Mouse (Mus musculus) common myeloid progenitor, adult 5-6 weeks (primary cell): ENCODE measurements around the gene Adcy5. TPM values are rescaled to one million over a fixed set of nuclear protein-coding genes. Genes with fewer than 3 reads are reported as not detected.

Source experiments
- ATAC-seq: replicated peaks from 2 replicates; pipeline ENCODE4 v1.8.0; 2016; ENCODE audit warnings: low read depth, mild to moderate bottlenecking, moderate TSS enrichment, inconsistent platforms; ENCODE audit not compliant: poor library complexity, severe bottlenecking
- total RNA-seq: library from RNA; stranded (forward); fragments of 200-1000, 187-1606 nt; gene quantifications from 2 replicates; pipeline ENCODE4 v1.2.3, GENCODE M21; 2017

Adcy5 gene
- total RNA-seq, 1 experiment from 2014 or later: not detected

DNA sequence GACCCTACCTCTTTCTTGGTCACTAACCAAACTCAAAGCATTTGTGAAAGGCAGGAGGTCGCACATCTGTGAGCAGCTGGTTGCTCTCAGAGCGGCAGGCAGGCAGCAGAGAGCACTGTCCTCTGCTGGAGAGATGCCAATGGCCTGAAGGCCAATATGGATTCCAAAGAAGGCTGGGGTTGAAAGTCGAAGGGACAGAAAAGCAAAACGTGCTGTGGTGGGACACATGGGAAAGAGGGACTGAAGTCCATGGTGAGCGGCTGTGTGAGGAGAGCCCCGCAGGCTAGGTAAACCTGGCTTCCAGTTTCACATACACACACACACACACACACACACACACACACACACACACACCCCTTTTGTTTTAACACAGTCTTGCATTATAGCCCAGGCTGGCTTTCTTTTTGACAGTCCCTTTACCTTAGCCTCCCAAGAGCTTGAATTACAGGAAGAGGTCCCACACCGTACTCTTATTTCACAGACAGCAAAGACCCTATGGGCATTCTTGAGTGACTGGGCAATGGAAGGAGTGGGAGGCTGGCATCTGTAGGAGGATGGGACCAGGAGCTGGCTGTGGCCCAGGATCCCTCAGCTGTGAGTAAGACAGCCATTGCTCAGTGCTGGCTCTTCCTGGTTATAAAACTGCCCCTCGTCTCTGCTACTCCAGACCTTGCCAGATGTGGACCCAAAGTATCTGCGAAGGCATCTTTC, 45.9 kb downstream of the Adcy5 start:
- ATAC-seq: no peak

GRCm38 (mm10) chr16:35201281-35201680, 46.6 kb downstream of the Adcy5 start:
- no peak for ATAC-seq

GRCm38 (mm10) chr16:35203511-35203910, 48.8 kb downstream of the Adcy5 start:
- no peak for ATAC-seq

- ATAC-seq: no peak
Observed at GRCm38 (mm10) chr16:35205681-35206080, 51.0 kb downstream of the Adcy5 start.

- no peak for ATAC-seq
Observed at GRCm38 (mm10) chr16:35206426-35206825, 51.7 kb downstream of the Adcy5 start.

DNA sequence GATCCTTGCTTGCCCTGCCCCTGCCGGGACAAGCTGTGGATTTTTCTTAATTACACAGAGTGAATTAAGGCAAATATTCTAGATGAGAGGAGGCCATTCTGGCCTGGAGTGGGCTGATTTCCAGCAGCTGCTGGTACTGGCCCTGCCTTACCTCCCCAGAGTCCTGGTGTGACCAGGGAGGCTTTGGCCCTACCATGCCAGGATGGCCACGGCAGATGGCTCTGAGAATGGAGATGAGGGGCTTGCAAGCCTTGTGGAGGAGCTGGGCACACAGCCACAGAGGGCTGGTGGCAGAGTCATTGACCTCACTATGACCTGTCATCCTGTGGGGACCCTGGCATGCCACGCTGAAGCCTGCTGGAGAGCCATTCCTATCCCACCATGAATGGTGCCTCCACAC, 54.1 kb downstream of the Adcy5 start:
- ATAC-seq: no peak

GRCm38 (mm10) chr16:35209753-35210152, 55.1 kb downstream of the Adcy5 start:
- no peak for ATAC-seq

DNA sequence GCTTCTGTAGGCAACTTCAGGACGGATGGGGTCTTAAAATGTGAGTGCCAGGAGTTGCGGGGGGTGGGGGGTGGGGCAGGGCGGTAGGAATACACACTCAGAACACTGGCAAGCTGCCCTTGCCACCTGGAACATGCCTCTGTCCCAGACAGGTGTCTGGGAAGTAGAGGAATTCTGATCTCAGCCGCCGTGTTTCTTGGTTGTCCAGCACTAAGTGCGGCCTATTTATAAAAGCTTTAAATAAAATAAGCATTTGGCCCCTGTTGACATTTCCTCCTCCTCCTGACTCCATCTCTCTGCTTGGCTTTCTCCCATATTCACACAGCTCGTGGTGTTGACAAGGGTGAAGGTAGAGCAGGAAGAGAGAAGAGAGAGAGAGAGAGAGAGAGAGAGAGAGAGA, 60.4 kb downstream of the Adcy5 start:
- no peak for ATAC-seq

DNA sequence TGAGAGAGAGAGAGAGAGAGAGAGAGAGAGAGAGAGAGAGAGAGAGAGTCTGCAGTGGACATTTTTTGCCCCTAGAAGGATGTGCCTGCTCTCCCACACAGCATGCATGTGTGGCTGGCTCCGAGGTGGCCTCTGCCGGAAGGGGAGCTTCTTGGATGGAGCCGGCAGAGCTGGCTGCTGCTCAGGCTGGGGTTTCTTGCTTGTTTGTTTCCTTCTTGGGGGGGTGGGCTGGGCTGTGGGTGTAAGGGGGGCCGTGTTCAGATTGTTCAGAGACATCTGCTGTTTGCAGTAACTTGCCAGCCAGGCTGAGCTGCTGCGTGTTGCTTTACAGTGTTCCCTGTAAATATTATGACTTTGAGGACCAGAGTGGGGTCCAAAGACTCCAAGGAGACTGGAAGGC, 60.8 kb downstream of the Adcy5 start:
- no peak for ATAC-seq

DNA sequence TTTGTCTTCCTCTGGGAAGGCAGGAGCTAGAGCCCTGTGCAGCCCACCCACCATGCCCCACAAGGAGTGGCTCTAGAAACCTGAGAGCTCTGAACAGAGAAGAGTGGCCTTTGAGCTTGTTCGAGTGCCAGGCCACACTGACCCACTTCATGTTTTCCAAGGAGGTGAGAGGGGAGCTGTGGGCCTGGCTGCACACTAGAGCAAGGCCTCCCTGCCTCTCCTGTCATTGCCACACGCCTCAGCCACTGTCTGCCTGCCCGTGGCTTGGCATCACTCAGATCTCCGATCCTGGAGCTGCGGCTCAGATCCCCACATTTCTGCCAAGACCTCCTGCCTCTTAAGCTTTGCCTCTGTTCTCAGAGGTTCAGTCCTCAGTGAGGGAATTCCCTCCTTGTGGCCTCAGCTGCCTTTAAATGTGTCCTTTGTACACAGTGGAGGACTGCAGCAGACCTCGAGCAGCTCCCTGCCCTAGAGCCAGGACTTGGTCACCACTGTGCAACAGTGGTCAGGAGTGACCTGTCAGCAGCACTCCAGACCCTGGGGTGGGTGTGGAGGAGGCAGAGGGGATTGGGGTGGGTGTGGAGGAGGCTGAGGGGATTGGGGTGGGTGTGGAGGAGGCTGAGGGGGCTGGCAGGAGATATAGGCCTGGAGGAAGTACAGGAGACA, 62.3 kb downstream of the Adcy5 start:
- ATAC-seq: no peak

DNA sequence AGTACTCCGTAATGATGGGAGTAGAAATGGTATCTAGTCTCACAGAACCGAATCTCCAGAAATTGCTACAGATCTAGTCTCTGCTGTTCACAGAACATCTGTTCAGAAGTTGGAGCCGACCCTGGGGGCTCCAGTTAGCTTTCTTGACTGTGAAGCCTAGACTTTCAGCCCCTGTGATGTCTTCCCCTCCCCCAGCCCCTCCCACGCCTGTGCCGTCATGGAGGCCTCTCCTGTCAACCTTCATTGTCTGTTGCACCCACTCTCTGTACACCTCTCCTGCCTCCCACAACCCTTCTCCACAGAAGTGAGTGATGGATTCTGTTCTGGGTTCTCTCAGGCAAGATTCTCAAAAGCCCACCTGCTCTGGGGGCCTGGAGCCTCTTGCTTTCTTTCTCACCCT, 65.7 kb downstream of the Adcy5 start:
- ATAC-seq: no peak

GRCm38 (mm10) chr16:35221581-35221980, 66.9 kb downstream of the Adcy5 start:
- ATAC-seq: no peak

DNA sequence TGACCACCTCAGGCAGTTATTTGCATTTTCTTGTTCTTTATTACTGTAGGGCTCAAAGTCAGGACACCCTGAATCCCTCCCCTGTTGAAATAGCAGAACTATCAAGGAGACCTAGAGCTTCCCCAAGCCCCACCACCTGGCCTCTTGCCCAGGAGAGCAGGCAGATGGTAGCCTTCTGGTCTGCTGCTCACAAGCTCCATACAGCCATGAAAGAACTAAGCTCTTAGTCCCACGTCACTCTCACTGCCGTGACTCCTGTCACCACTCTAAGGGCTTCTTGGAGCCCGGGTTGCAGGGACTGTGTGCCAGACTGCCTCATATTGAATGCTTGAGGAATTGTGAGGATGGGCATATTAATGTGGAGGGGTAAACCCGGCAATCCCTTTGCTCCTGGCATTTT, 69.3 kb downstream of the Adcy5 start:
- 0 out of 2 replicates have a peak, but pooled peaks have one; percentile 36 for ATAC-seq

DNA sequence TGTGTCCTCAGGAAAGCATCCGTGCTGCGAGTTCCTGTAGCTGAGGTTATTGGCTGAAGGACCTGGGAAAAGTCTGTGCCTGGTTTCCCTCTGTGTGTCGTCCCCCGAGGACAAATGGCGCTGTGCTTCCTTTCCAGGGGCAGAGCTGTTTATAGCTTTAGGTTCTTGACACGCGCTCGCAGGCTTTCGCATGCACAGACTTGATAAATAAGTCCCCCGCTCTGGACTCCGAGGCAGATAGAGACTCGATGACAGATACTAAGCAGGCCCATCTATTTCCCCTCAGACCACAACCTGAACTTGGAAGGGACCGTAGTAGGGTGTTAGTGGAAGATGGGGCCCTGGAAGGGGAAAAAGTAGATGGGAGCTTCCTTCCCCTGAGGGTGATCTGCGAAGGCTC, 70.0 kb downstream of the Adcy5 start:
- ATAC-seq: no peak

DNA sequence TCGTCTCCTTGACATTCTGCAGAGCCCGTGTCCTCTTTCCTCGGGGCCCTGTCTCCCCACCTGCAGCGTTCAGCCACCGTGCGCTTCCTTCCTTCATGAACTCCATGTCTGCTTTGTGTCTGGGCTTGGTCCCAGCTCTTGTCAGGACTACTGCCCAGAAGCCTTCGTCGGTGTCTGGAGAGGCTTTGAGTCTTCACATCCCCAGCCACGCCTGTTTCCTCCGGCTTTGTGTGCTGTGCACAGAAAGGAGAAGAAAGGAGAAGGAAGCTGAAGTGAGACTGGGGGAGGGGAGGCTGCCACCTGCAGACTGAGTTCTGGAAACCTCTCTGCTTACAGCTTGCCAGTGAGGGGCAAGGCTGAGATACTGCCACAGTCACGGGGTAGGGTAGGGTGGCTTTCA, 74.9 kb downstream of the Adcy5 start:
- peak; percentile 85 for ATAC-seq

GRCm38 (mm10) chr16:35232153-35232750, 77.6 kb downstream of the Adcy5 start:
- ATAC-seq: no peak

DNA sequence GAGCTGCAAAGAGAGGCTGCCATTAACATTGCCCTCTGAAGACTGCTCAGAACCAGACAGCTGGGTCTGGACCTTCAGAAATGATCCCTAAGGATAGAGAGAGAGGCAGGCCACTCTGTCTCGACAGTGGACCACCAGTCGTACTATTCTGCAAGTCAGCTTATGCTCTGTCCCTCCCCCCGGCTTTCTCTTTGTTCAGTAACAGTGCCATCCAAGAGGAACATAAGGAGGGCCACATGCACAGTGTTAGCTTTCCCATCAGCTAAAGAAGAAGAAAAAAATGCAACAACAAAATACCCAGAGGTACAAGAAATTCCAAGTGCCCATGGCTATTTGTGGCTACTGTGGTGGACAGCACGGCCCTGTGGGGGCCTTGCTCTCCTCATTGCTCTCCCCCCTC, 78.7 kb downstream of the Adcy5 start:
- ATAC-seq: no peak

GRCm38 (mm10) chr16:35237091-35237490, 82.4 kb downstream of the Adcy5 start:
- ATAC-seq: no peak

DNA sequence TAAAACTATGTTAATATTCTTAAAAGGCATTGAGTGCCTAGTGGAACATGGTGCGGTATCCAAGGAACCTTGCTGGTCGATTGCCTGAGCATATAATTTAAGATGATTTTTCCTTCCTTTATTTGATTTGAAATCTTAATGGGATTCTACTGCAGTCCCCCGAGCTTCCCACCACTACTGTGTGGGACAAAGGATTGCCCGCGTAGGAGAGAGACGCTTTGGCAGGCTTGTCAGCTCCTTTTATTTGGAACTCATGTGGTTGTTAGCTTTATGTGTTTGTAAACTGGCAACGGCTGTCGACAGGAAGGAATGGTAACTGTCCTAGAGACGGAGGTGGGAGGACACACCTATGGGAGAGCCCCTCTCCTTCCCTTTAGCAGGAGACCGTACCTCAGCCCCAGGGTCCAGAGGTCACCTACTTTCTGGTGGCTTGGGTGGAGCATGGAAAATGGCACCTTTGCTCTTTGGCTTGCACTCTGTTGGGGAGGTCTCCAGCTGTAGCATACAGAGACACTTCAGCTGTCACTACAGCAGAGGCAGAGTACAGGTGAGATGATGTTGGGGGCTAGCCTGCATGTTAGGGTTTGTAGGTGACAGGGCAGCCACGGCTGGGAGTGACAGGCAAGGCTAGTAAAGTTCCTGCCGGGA, 84.8 kb downstream of the Adcy5 start:
- ATAC-seq: no peak

DNA sequence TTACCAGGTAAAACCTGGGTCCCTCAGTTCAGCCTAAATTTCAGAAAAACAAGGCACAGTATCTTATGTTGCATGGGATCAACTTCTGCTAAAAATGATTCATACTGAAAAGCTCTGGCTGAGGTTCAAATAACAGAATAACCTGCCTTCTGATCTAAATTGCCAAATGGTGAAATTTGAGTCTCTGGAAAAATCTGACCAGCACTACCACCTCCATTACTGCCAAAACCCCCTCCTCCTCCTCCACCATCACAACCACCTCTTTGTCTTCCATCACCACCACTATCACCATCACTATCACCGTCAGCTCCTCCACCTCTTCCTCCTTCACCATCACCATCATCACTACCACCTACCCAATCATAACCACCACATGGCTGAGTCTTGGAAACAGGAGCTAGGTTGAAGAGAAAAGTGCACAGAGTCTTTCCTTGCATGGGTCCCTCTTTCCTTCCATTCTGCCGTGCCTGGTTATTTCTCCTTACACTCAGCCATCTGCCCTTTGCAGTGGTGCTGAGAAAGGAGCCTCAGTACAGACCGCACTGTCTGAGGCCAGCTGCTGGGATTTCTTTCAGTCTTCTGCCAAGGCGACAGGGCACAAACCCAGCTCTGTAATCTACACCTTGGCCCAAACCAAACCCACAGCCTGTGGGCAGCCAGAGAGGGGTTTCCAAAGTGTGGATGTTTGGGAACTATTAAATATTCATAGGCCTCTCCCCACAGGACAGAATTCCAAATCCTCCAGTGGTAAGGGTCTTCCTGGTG, 85.5 kb downstream of the Adcy5 start:
- no peak for ATAC-seq
